Mouse (Mus musculus) liver, embryonic 11.5 days (tissue): ENCODE measurements around the gene Tubb5. TPM values are rescaled to one million over a fixed set of nuclear protein-coding genes. Genes with fewer than 3 reads are reported as not detected.

Source experiments
- ATAC-seq: fragments of 200-750 bp; cut with Nextera tagmentation; replicated peaks from 2 replicates; pipeline ENCODE4 v1.8.0; 2017; ENCODE audit warnings: moderate number of reproducible peaks, mild to moderate bottlenecking, moderate TSS enrichment, moderate library complexity; ENCODE audit not compliant: low FRiP score
- DNase-seq: peaks from one replicate; pipeline ENCODE4 v3.0.0-alpha.2; 2017; ENCODE audit warnings: low spot score
- H3K27ac ChIP-seq: fragments of 300-500 bp; sonication (generic); 2 replicates; pipeline ENCODE4 v1.5.1; 2014; ENCODE audit warnings: mild to moderate bottlenecking, low read depth, low read length, control low read depth
- H3K27me3 ChIP-seq: fragments of 300-500 bp; sonication (generic); replicated peaks from 2 replicates; pipeline ENCODE4 v1.6.1; 2014; ENCODE audit warnings: low read length, mixed read lengths; ENCODE audit not compliant: control insufficient read depth, insufficient read depth
- H3K36me3 ChIP-seq: fragments of 300-500 bp; sonication (generic); 2 replicates; pipeline ENCODE4 v1.6.1; 2014; ENCODE audit warnings: mild to moderate bottlenecking, low read length, moderate library complexity, mixed read lengths; ENCODE audit not compliant: control insufficient read depth, insufficient read depth
- H3K4me1 ChIP-seq: fragments of 300-500 bp; sonication (generic); replicated peaks from 2 replicates; pipeline ENCODE4 v1.6.1; 2014; ENCODE audit warnings: low read length, mixed read lengths; ENCODE audit not compliant: control insufficient read depth, insufficient read depth
- H3K4me2 ChIP-seq: fragments of 300-500 bp; sonication (generic); 2 replicates; pipeline ENCODE4 v1.6.1; 2014; ENCODE audit warnings: mild to moderate bottlenecking, control low read depth, moderate library complexity
- H3K4me3 ChIP-seq: fragments of 300-500 bp; sonication (generic); 2 replicates; pipeline ENCODE4 v1.5.1; 2014; ENCODE audit warnings: low read depth, low read length, control low read depth
- H3K9ac ChIP-seq: fragments of 300-500 bp; sonication (generic); 2 replicates; pipeline ENCODE4 v1.6.1; 2014; ENCODE audit warnings: low read depth, low read length, control low read depth
- H3K9me3 ChIP-seq: fragments of 300-500 bp; sonication (generic); 2 replicates; pipeline ENCODE4 v1.6.1; 2016; ENCODE audit warnings: low read length, inconsistent platforms, mixed read lengths; ENCODE audit not compliant: control insufficient read depth
- WGBS: fragments of 180-500 bp; shearing (Covaris S2); extraction: QIAGEN DNeasy Blood & Tissue Kit; methylation state at CpG from one replicate; pipeline ENCODE4 v1.1.7; 2014; 5-methylcytosine and 5-hydroxymethylcytosine counted together
- microRNA-seq: library from miRNA; unstranded; fragments of <30 nt; microRNA quantifications from one replicate; pipeline ENCODE4, GENCODE M21; 2017; ENCODE audit warnings: borderline number of aligned reads
- polyA plus RNA-seq: library from polyadenylated mRNA; unstranded; fragments of >200 nt; fragmentation: Nextera tagmentation; extraction: Ambion mirVana; gene quantifications from 2 replicates; pipeline ENCODE4 v1.2.1, GENCODE M21; 2014

Tubb5 gene
- polyA plus RNA-seq, 1 experiment from 2014 or later, result 854 TPM

DNA sequence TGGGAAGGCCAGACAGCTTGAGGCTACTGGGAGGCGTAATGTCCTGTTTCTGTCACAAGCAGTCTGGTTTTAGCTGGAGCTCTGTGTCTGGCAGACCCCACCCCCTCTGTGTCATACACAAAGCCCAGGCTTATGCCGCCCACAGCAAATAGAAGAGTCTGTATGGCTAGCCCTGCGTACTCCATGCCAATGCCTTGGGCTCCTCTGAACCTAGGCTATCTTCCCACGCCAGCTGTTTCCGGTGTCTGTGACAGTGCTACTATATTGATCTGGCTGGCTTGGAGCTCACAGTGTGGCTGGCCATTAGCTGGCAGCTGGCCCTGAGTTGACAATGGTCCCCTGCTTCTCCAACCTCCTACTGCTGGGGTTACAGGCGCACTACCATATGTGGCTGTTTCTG, 54.2 kb downstream of the Tubb5 start:
- ATAC-seq, result peak; percentile 75

More for the DNA sequence above, 54.2 kb downstream of the Tubb5 start:
- peaks cover 9% of the 10 kb centered on the region; the same call in 1 of the 2 replicates for H3K4me1 ChIP-seq
- no peaks in the 10 kb centered on the region for H3K9me3 ChIP-seq
- H3K4me3 ChIP-seq, result no peak overlapping the region
- DNase-seq, result no peak
- H3K27me3 ChIP-seq, result no peaks in the 10 kb centered on the region
- H3K9ac ChIP-seq, result no peak overlapping the region
- WGBS, result 60% methylated on average over 6 of the region's 6 CpGs
- no peak overlapping the region for H3K4me2 ChIP-seq
- no peak overlapping the region for H3K27ac ChIP-seq
- H3K36me3 ChIP-seq, result no peaks in the 10 kb centered on the region

Small RNA genes lying within 50 kb of the gene (microRNA-seq; reads per million reads assigned to microRNA genes)
- gene Gm28033, result 3.5 reads per million, percentile 4 among the genes with 10 or more reads in this experiment

Other genes with a start within 250 kb of the Tubb5 start
- 0.32 TPM in 1 of 2 replicates, not detected in the other for gene Sfta2, start 236.8 kb downstream of the Tubb5 start, polyA plus RNA-seq
- gene Gm9573, start 211.7 kb downstream of the Tubb5 start, polyA plus RNA-seq, result not detected in 2 replicates
- 0.09 and 0.18 TPM in 2 replicates for gene Mucl3, start 194.6 kb downstream of the Tubb5 start, polyA plus RNA-seq
- gene Vars2, start 170.7 kb downstream of the Tubb5 start, polyA plus RNA-seq, result 18.8 and 20.6 TPM in 2 replicates
- gene Gtf2h4, start 164.6 kb downstream of the Tubb5 start, polyA plus RNA-seq, result 55.3 and 58.6 TPM in 2 replicates
- 13.2 and 15.9 TPM in 2 replicates for gene Ddr1, start 133.7 kb downstream of the Tubb5 start, polyA plus RNA-seq
- gene Ier3, start 16.6 kb downstream of the Tubb5 start, polyA plus RNA-seq, result 9.4 and 9.9 TPM in 2 replicates
- 59.3 and 67.8 TPM in 2 replicates for gene Flot1, start 15.1 kb downstream of the Tubb5 start, polyA plus RNA-seq
- gene Mdc1, start 3.2 kb upstream of the Tubb5 start, polyA plus RNA-seq, result 19.6 and 23.3 TPM in 2 replicates
- gene Nrm, start 23.0 kb upstream of the Tubb5 start, polyA plus RNA-seq, result 40.9 and 45.4 TPM in 2 replicates
- 22.0 and 23.1 TPM in 2 replicates for gene Ppp1r18, start 27.3 kb upstream of the Tubb5 start, polyA plus RNA-seq
- gene Dhx16, start 41.5 kb upstream of the Tubb5 start, polyA plus RNA-seq, result 69.1 and 70.4 TPM in 2 replicates
- 33.7 and 34.0 TPM in 2 replicates for gene 2310061I04Rik, start 59.1 kb upstream of the Tubb5 start, polyA plus RNA-seq
- 39.5 and 40.0 TPM in 2 replicates for gene Atat1, start 71.8 kb upstream of the Tubb5 start, polyA plus RNA-seq
- gene Mrps18b, start 78.1 kb upstream of the Tubb5 start, polyA plus RNA-seq, result 167 and 172 TPM in 2 replicates
- 35.4 and 39.7 TPM in 2 replicates for gene Ppp1r10, start 78.1 kb upstream of the Tubb5 start, polyA plus RNA-seq
- gene Abcf1, start 131.5 kb upstream of the Tubb5 start, polyA plus RNA-seq, result 132 and 134 TPM in 2 replicates
- gene Gnl1, start 141.5 kb upstream of the Tubb5 start, polyA plus RNA-seq, result 33.7 and 35.6 TPM in 2 replicates
- 22.0 and 22.8 TPM in 2 replicates for gene Prr3, start 141.9 kb upstream of the Tubb5 start, polyA plus RNA-seq
- 3.1 and 3.5 TPM in 2 replicates for gene H2-T24, start 182.3 kb upstream of the Tubb5 start, polyA plus RNA-seq
- gene H2-T23, start 194.5 kb upstream of the Tubb5 start, polyA plus RNA-seq, result 15.9 and 16.1 TPM in 2 replicates
- gene H2-T22, start 204.4 kb upstream of the Tubb5 start, polyA plus RNA-seq, result 9.5 and 10.2 TPM in 2 replicates
- gene Gm6034, start 204.7 kb upstream of the Tubb5 start, polyA plus RNA-seq, result not detected in 2 replicates
- gene Gm11127, start 220.1 kb upstream of the Tubb5 start, polyA plus RNA-seq, result not detected in 2 replicates